Mouse (Mus musculus) limb, embryonic 13.5 days (tissue): ENCODE results near the gene Vps26a. TPM values are rescaled to one million over a fixed set of nuclear protein-coding genes. Genes with fewer than 3 reads are reported as not detected.

Experiments
- polyA plus RNA-seq: library from polyadenylated mRNA; unstranded; fragments of >200 nt; fragmentation: Nextera tagmentation; extraction: Ambion mirVana; gene quantifications from 2 replicates; pipeline ENCODE4 v1.2.1, GENCODE M21; 2015

Vps26a gene
- polyA plus RNA-seq, 1 experiment from 2014 or later: 72.5 TPM

Other genes starting within 250 kb of the Vps26a start
- gene Tacr2, start 234.4 kb downstream of the Vps26a start, polyA plus RNA-seq: not detected in 2 replicates
- gene Hk1, start 106.9 kb downstream of the Vps26a start, polyA plus RNA-seq: 40.1 and 44.7 TPM in 2 replicates
- 3.4 and 4.1 TPM in 2 replicates for gene Hkdc1, start 64.3 kb downstream of the Vps26a start, polyA plus RNA-seq
- gene 4930507D05Rik, start 37.3 kb downstream of the Vps26a start, polyA plus RNA-seq: 0.39 and 0.42 TPM in 2 replicates
- gene Supv3l1, start 37.1 kb downstream of the Vps26a start, polyA plus RNA-seq: 25.4 and 25.6 TPM in 2 replicates
- 10.0 and 11.9 TPM in 2 replicates for gene Srgn, start 40.6 kb upstream of the Vps26a start, polyA plus RNA-seq
- gene Kif1bp, start 91.7 kb upstream of the Vps26a start, polyA plus RNA-seq: 38.6 and 40.0 TPM in 2 replicates
- gene Ddx21, start 115.5 kb upstream of the Vps26a start, polyA plus RNA-seq: 23.5 and 23.6 TPM in 2 replicates
- gene Ddx50, start 164.4 kb upstream of the Vps26a start, polyA plus RNA-seq: 171 and 177 TPM in 2 replicates
- gene Stox1, start 239.3 kb upstream of the Vps26a start, polyA plus RNA-seq: 1.1 TPM in 2 replicates